Mouse (Mus musculus) liver, adult 2 months (tissue): Measurements from ENCODE around the gene Galnt16.

Experiments used
- CTCF ChIP-seq: fragments of 200-500 bp; IDR thresholded peaks from 2 replicates; pipeline ENCODE4 v1.5.1; 2011; ENCODE audit warnings: low read depth, low read length, control low read depth
- POLR2A ChIP-seq: fragments of 200-500 bp; IDR thresholded peaks from 2 replicates; pipeline ENCODE4 v1.6.1; 2011; ENCODE audit warnings: low read length, control low read depth; ENCODE audit not compliant: insufficient read depth; ENCODE audit errors: extremely low read depth

GRCm38 (mm10) chr12:80574318-80574717, 56.2 kb downstream of the Galnt16 start:
- TF ChIP-seq CTCF = no peak
- no peak for TF ChIP-seq POLR2A
